Mouse (Mus musculus) 416B (cell line): ENCODE data around the gene Ldlrap1.

Experiments used
- DNase-seq: peaks from one replicate; pipeline ENCODE4 v3.0.0; 2011; ENCODE audit warnings: low read depth

Ldlrap1 gene

GRCm38 (mm10) chr4:134713937-134714336 is 53.9 kb downstream of the Ldlrap1 start:
- DNase-seq: peak; percentile 88

GRCm38 (mm10) chr4:134705311-134705710 is 62.5 kb downstream of the Ldlrap1 start:
- DNase-seq: no peak

- DNase-seq: no peak
These were observed 63.2 kb downstream of the Ldlrap1 start for GRCm38 (mm10) chr4:134704590-134704989.

GRCm38 (mm10) chr4:134703835-134704546 is 63.8 kb downstream of the Ldlrap1 start, which contains the start of gene Man1c1:
TSS of gene Man1c1 (minus strand) at chr4:134704290.
- DNase-seq: no peak

GRCm38 (mm10) chr4:134702981-134703834 is 64.6 kb downstream of the Ldlrap1 start:
- DNase-seq: no peak

GRCm38 (mm10) chr4:134701934-134702333 is 65.9 kb downstream of the Ldlrap1 start:
- DNase-seq: peak; percentile 19

GRCm38 (mm10) chr4:134700911-134701310 is 66.9 kb downstream of the Ldlrap1 start:
- DNase-seq: no peak

- DNase-seq: no peak
These were observed 74.5 kb downstream of the Ldlrap1 start for GRCm38 (mm10) chr4:134693202-134693940.

GRCm38 (mm10) chr4:134692388-134692787 is 75.4 kb downstream of the Ldlrap1 start:
- DNase-seq: no peak
